Mouse (Mus musculus) kidney, adult 2 months (tissue): ENCODE measurements around the gene Tex33.

Experiments used
- CTCF ChIP-seq: fragments of 200-500 bp; conservative IDR thresholded peaks from 2 replicates; pipeline ENCODE4 v1.5.1; 2011; ENCODE audit warnings: low read depth, mild to moderate bottlenecking, control low read depth, low read length, moderate library complexity, mixed read lengths; ENCODE audit not compliant: insufficient read depth, insufficient read length
- POLR2A ChIP-seq: fragments of 200-500 bp; IDR thresholded peaks from one replicate; pipeline ENCODE4 v1.6.1; 2011; ENCODE audit warnings: low read depth, low read length, control low read depth

DNA sequence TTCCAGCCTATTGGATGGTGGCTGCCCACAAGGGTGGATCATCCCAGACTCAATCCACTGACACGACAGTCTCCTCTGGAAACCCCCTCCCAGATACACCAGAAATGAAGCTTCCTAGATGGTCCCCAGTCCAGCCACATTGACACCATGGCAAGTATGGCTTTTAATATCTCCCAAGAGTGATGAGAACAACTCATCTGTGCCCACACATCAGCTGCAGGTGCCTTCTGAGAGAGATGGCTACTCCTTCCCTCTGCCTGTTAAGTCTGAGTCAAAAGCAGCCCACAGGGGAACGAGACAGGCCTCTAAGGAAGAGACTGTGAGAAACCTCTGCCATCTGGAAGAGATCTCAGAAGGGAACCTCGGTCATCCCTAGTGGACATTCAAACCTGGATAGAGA is 27.9 kb downstream of the Tex33 start:
- TF ChIP-seq CTCF (no peak), POLR2A (no peak)
